Mouse (Mus musculus): ENCODE results near the gene Slc6a19. TPM values are rescaled to one million over a fixed set of nuclear protein-coding genes. Genes with fewer than 3 reads are reported as not detected.
"Not testable (repeated sequence)": the region's sequence is repeated elsewhere in the genome, so short reads cannot be mapped to it uniquely, and the experiment has no call there.

The Slc6a19 gene
- total RNA-seq, 2 experiments from 2014 or later: not detected

GRCm38 (mm10) chr13:73718225-73718624 is 13.6 kb upstream of the Slc6a19 start:
- 0 out of 2 replicates have a peak, but pooled peaks have one; percentile 25 for ATAC-seq (replicated peaks; ENCODE audit: low FRiP score, poor library complexity, severe bottlenecking)

- no peak for ATAC-seq (replicated peaks; ENCODE audit: low FRiP score, poor library complexity, severe bottlenecking)
Observed at GRCm38 (mm10) chr13:73714020-73714419, 9.4 kb upstream of the Slc6a19 start.

- ATAC-seq (replicated peaks; ENCODE audit: low FRiP score, poor library complexity, severe bottlenecking): no peak
Observed at GRCm38 (mm10) chr13:73713204-73713603, 8.5 kb upstream of the Slc6a19 start.

- ATAC-seq (replicated peaks; ENCODE audit: low FRiP score, poor library complexity, severe bottlenecking): no peak
Observed at GRCm38 (mm10) chr13:73712228-73712627, 7.6 kb upstream of the Slc6a19 start.

GRCm38 (mm10) chr13:73711803-73712202 is 7.1 kb upstream of the Slc6a19 start:
- ATAC-seq (replicated peaks; ENCODE audit: low FRiP score, poor library complexity, severe bottlenecking): no peak

GRCm38 (mm10) chr13:73711221-73711620 is 6.6 kb upstream of the Slc6a19 start:
- ATAC-seq (replicated peaks; ENCODE audit: low FRiP score, poor library complexity, severe bottlenecking): no peak

GRCm38 (mm10) chr13:73709491-73709890 is 4.8 kb upstream of the Slc6a19 start:
- ATAC-seq (replicated peaks; ENCODE audit: low FRiP score, poor library complexity, severe bottlenecking): no peak

- not testable (repeated sequence) for ATAC-seq (replicated peaks; ENCODE audit: low FRiP score, poor library complexity, severe bottlenecking)
Observed at GRCm38 (mm10) chr13:73703486-73703885, 1.2 kb downstream of the Slc6a19 start.

- ATAC-seq (replicated peaks; ENCODE audit: low FRiP score, poor library complexity, severe bottlenecking): no peak
Observed at GRCm38 (mm10) chr13:73702776-73703175, 1.9 kb downstream of the Slc6a19 start.

GRCm38 (mm10) chr13:73701161-73701883 is 3.3 kb downstream of the Slc6a19 start:
- ATAC-seq (replicated peaks; ENCODE audit: low FRiP score, poor library complexity, severe bottlenecking): no peak

GRCm38 (mm10) chr13:73700554-73700953 is 4.1 kb downstream of the Slc6a19 start:
- ATAC-seq (replicated peaks; ENCODE audit: low FRiP score, poor library complexity, severe bottlenecking): no peak

- no peak for ATAC-seq (replicated peaks; ENCODE audit: low FRiP score, poor library complexity, severe bottlenecking)
Observed at GRCm38 (mm10) chr13:73699714-73700113, 5.0 kb downstream of the Slc6a19 start.

GRCm38 (mm10) chr13:73696529-73696928 is 8.1 kb downstream of the Slc6a19 start:
- ATAC-seq (replicated peaks; ENCODE audit: low FRiP score, poor library complexity, severe bottlenecking): no peak

- no peak for ATAC-seq (replicated peaks; ENCODE audit: low FRiP score, poor library complexity, severe bottlenecking)
Observed at GRCm38 (mm10) chr13:73694972-73695371, 9.7 kb downstream of the Slc6a19 start.

- ATAC-seq (replicated peaks; ENCODE audit: low FRiP score, poor library complexity, severe bottlenecking): no peak
Observed at GRCm38 (mm10) chr13:73693333-73693732, 11.3 kb downstream of the Slc6a19 start.

- ATAC-seq (replicated peaks; ENCODE audit: low FRiP score, poor library complexity, severe bottlenecking): 0 out of 2 replicates have a peak, but pooled peaks have one; percentile 23
Observed at GRCm38 (mm10) chr13:73692249-73692868, 12.3 kb downstream of the Slc6a19 start.

- no peak for ATAC-seq (replicated peaks; ENCODE audit: low FRiP score, poor library complexity, severe bottlenecking)
Observed at GRCm38 (mm10) chr13:73688934-73689333, 15.7 kb downstream of the Slc6a19 start.

- ATAC-seq (replicated peaks; ENCODE audit: low FRiP score, poor library complexity, severe bottlenecking): no peak
Observed at GRCm38 (mm10) chr13:73687601-73688000, 17.1 kb downstream of the Slc6a19 start.

- no peak for ATAC-seq (replicated peaks; ENCODE audit: low FRiP score, poor library complexity, severe bottlenecking)
Observed at GRCm38 (mm10) chr13:73685502-73685901, 19.2 kb downstream of the Slc6a19 start.

- no peak for ATAC-seq (replicated peaks; ENCODE audit: low FRiP score, poor library complexity, severe bottlenecking)
Observed at GRCm38 (mm10) chr13:73684412-73684811, 20.3 kb downstream of the Slc6a19 start.

- no peak for ATAC-seq (replicated peaks; ENCODE audit: low FRiP score, poor library complexity, severe bottlenecking)
Observed at GRCm38 (mm10) chr13:73683682-73684081, 21.0 kb downstream of the Slc6a19 start.
